Mouse (Mus musculus) liver, postnatal 0 days (tissue): ENCODE data around the gene Cep104.

Experiments
- CTCF ChIP-seq: sonication (generic); IDR thresholded peaks from 2 replicates; pipeline ENCODE4 v1.5.1; 2016; ENCODE audit warnings: antibody characterized with exemption, low read depth
- EP300 ChIP-seq: IDR thresholded peaks from 2 replicates; pipeline ENCODE4 v1.6.1; 2016; ENCODE audit warnings: antibody characterized with exemption, low read depth, mild to moderate bottlenecking

DNA sequence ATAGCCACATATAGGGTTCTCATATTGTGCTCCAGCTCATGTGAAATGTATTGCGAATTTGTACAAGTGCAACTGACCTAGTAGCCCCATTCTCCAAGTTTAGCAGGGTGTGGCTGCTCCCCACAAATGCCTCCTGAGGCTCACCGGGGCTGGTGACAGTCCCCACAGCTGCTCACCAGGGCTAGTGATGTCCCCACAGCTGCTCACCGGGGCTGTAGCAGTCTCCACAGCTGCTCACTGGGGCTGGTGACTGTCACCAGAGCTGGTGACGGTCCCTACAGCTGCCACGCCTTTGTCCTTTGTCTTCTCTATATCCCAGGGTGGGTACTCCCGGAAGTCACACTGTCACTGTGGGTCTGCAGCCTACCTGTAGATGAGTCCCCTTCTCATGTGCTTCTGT, 31.3 kb downstream of the Cep104 start:
- TF ChIP-seq CTCF, result no peak
- no peak for TF ChIP-seq EP300
